Mouse (Mus musculus): Measurements from ENCODE around the gene Plekhm3.

- no peak for TF ChIP-seq CTCF (IDR thresholded peaks at IDR 0.05; ENCODE audit: low read depth)
- TF ChIP-seq EP300 (IDR thresholded peaks at IDR 0.05; ENCODE audit: low read depth) = no peak
Observed at GRCm38 (mm10) chr1:64790806-64791790, 165.5 kb downstream of the Plekhm3 start.

All from liver, embryonic 14.5 days (tissue).